Mouse (Mus musculus) liver, postnatal 0 days (tissue): ENCODE measurements at regions not wholly inside any gene's neighbourhood (a gene's known extent, or its start where the extent isn't known, plus 50 kb on each side); places are given as distances from the start of the nearest gene placed in this dataset.

Experiments
- CTCF ChIP-seq: sonication (generic); IDR thresholded peaks from 2 replicates; pipeline ENCODE4 v1.5.1; 2016; ENCODE audit warnings: antibody characterized with exemption, low read depth
- EP300 ChIP-seq: IDR thresholded peaks from 2 replicates; pipeline ENCODE4 v1.6.1; 2016; ENCODE audit warnings: antibody characterized with exemption, low read depth, mild to moderate bottlenecking

DNA sequence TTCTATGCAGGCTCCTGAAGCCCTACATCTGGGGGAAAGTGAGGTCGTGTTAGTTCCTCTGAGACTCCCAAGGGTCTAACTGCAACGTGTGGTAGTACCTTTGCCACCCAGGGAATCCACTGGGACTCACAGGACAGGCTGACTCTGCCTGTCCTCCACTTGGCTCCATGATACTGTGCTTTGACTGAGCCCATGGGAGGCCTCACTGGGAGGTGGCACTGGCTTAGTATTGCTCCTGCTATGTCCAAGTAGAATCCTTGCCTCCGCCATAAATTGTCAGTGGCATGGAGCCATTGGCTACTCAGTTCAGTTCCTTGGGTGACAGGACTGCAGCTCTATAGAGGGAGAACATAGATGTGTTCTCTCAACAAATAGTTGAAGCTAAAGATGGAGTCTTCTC is 81.1 kb downstream of the Irs2 start:
- TF ChIP-seq CTCF (no peak), EP300 (no peak)
